Mouse (Mus musculus) midbrain, postnatal 0 days (tissue): ENCODE data around the gene Dhx15. TPM values are rescaled to one million over a fixed set of nuclear protein-coding genes. Genes with fewer than 3 reads are reported as not detected.
"Not testable (repeated sequence)": the region's sequence is repeated elsewhere in the genome, so short reads cannot be mapped to it uniquely, and the experiment has no call there.

ENCODE experiments used
- ATAC-seq: fragments of 200-750 bp; cut with Nextera tagmentation; 2 replicates; pipeline ENCODE4 v1.8.0; 2017; ENCODE audit warnings: moderate number of reproducible peaks, mild to moderate bottlenecking, moderate TSS enrichment, moderate library complexity; ENCODE audit not compliant: low FRiP score
- DNase-seq: peaks from one replicate; pipeline ENCODE4 v3.0.0-alpha.2; 2015; ENCODE audit warnings: low spot score
- H3K27ac ChIP-seq: fragments of 300-500 bp; sonication (generic); 2 replicates; pipeline ENCODE4 v1.5.1; 2014; ENCODE audit warnings: low read depth, mild to moderate bottlenecking, low read length, mixed read lengths
- H3K27me3 ChIP-seq: fragments of 300-500 bp; sonication (generic); 2 replicates; pipeline ENCODE4 v1.6.1; 2014; ENCODE audit warnings: low read length, control low read depth, mixed read lengths; ENCODE audit not compliant: insufficient read depth
- H3K36me3 ChIP-seq: fragments of 300-500 bp; sonication (generic); 2 replicates; pipeline ENCODE4 v1.6.1; 2014; ENCODE audit warnings: low read length, control low read depth, mixed read lengths; ENCODE audit not compliant: insufficient read depth
- H3K4me1 ChIP-seq: fragments of 300-500 bp; sonication (generic); 2 replicates; pipeline ENCODE4 v1.6.1; 2014; ENCODE audit warnings: mild to moderate bottlenecking, control low read depth, antibody characterized with exemption, low read length, mixed read lengths; ENCODE audit not compliant: insufficient read depth
- H3K4me2 ChIP-seq: fragments of 300-500 bp; sonication (generic); 2 replicates; pipeline ENCODE4 v1.6.1; 2014; ENCODE audit warnings: low read depth, mild to moderate bottlenecking, low read length, mixed read lengths; ENCODE audit not compliant: poor library complexity, severe bottlenecking
- H3K4me3 ChIP-seq: fragments of 300-500 bp; sonication (generic); 2 replicates; pipeline ENCODE4 v1.5.1; 2014; ENCODE audit warnings: low read depth, mild to moderate bottlenecking, low read length, moderate library complexity
- H3K9ac ChIP-seq: fragments of 300-500 bp; sonication (generic); replicated peaks from 2 replicates; pipeline ENCODE4 v1.6.1; 2014; ENCODE audit warnings: mild to moderate bottlenecking, low read length, moderate library complexity, mixed read lengths; ENCODE audit not compliant: poor library complexity, severe bottlenecking
- H3K9me3 ChIP-seq: fragments of 300-500 bp; sonication (generic); 2 replicates; pipeline ENCODE4 v1.6.1; 2016; ENCODE audit warnings: low read length, control low read depth
- CTCF ChIP-seq: IDR thresholded peaks from 2 replicates; pipeline ENCODE4 v1.5.1; 2016; ENCODE audit warnings: antibody characterized with exemption, mild to moderate bottlenecking
- WGBS: fragments of 180-500 bp; shearing (Covaris S2); extraction: QIAGEN DNeasy Blood & Tissue Kit; methylation state at CpG from one replicate; pipeline ENCODE4 v1.1.7; 2014; 5-methylcytosine and 5-hydroxymethylcytosine counted together
- polyA plus RNA-seq: library from polyadenylated mRNA; unstranded; fragments of >200 nt; fragmentation: Nextera tagmentation; extraction: Ambion mirVana; gene quantifications from 2 replicates; pipeline ENCODE4 v1.2.1, GENCODE M21; 2015
- total RNA-seq: library from RNA; depleted of rRNA; stranded (reverse); fragments of >200 nt; gene quantifications from 2 replicates; pipeline ENCODE4 v1.2.3, GENCODE M21; 2014; rRNA removed

Dhx15 gene
- total RNA-seq (96.4 and 121 TPM in 2 replicates), polyA plus RNA-seq (66.8 and 73.5 TPM in 2 replicates)

DNA sequence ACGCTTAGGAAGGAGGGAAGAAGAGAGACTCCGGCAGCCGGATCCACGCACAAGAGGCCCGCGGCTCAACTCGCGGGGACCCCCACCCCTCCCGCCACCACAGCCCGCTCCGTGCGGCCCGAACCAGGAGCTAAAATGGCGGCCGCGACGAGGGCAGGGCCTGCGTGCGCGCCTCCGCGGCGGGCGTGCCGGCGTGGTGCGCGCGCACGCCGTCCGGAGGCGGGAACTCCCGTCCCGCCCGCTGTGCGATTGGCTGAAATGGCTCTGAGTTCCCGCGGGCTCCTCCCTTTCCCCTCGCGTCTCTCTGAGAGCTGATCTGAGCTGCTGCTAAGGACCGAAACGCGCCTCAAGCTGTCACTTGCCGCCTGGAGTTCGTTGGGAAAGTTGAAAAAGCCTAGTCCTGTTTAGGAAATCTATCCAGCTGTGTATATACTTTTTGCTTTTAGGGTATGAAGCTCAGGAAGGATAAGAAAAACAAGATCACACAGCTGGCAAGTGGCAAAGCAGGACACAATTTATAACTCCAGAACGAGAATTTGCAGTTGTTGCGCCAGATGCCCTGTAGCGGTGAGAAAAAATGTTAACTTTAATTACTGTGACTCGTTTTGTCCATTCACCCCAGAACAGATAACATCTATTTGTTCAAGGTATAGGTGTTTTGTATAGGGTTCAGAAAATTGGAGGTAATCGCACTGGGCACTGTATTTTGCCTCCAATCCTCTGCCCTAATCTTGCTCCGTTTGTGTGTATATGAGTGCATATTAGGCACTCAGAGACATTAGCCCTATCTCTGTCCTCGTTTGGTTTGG lies at the start of gene Dhx15:
TSS of gene Dhx15 (minus strand) at position 144 of the 809 bp plus-strand sequence.
- Histone ChIP-seq H3K4me3 (peak within 1 kb of the TSS; percentile 97), H3K9ac (peak within 1 kb of the TSS; percentile 94), H3K27me3 (no peaks in the 10 kb centered on the region), H3K27ac (peak within 1 kb of the TSS; percentile 95), H3K4me2 (peak within 1 kb of the TSS; percentile 65), H3K36me3 (no peaks in the 10 kb centered on the region), H3K9me3 (no peaks in the 10 kb centered on the region), H3K4me1 (peaks cover 14% of the 10 kb centered on the region)
- ATAC-seq (peak; percentile 97), DNase-seq (peak; percentile 98)
- TF ChIP-seq CTCF: peak; percentile 49
- 1% methylated on average over 45 of the region's 53 CpGs for WGBS

DNA sequence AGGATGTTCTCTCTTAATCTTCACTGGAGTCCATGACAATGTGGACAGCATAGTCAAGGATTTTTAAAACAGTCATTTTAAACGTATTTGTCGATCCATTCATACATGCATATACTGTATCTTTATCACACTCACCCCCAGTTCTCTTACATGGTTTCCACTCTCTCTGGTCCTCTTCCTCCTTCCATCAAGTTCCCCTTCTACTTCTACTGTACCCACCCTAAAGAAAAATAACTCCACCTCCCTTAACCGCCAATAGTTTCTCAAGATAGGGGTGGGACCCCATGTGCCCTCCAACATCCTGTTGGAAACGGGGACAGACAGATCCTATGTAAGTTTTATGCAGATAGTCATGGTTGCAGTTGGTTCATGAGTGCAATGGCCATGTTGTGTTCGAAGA lies 48.6 kb upstream of the Dhx15 start:
- no peak for ATAC-seq
- no peaks in the 10 kb centered on the region for H3K9me3 ChIP-seq
- H3K36me3 ChIP-seq: no peaks in the 10 kb centered on the region
- DNase-seq: no peak
- H3K9ac ChIP-seq: no peak overlapping the region
- H3K4me2 ChIP-seq: no peak overlapping the region
- TF ChIP-seq CTCF: no peak
- H3K27me3 ChIP-seq: no peaks in the 10 kb centered on the region
- H3K4me1 ChIP-seq: no peaks in the 10 kb centered on the region
- WGBS: 87% methylated on average over 5 of the region's 5 CpGs
- H3K4me3 ChIP-seq: no peak overlapping the region
- no peak overlapping the region for H3K27ac ChIP-seq

DNA sequence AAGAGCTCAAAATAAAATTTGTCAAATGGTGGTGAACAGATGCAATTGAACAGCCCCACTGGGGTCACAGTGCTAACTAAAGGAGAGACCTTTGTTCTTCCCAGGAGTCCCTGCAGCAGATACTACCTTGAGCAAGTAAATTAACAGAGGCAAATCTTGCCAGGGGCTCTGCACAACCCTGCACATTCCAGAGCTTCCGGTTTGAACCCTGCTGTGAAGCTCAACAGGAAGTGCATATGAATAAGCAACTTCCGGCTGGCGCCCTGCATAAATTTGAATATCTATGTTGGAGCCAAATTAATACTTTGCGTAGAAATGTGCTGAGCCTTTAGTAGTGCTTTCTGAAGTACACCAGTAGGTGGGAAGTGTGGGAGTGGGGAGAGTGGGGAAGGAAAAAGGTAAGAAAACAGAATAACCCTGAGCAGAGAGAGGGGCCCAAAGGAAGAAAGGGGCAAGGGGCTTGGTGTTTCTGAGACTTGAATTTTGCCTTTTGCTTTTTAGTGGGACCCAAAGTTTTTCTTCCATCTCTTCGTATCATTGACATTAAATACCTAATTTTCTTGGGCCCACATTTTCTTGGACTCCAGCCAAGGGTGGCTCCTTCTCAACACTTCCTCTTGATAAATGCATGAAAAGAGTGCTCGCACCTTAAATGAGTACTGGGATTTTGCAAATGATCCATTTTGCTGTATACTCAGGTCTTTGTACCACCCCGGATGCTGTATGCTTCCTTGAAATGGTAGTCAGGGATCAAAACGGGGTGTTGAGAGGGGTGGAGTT lies 47.8 kb upstream of the Dhx15 start:
- H3K4me2 ChIP-seq: no peak overlapping the region
- H3K27me3 ChIP-seq: no peaks in the 10 kb centered on the region
- H3K27ac ChIP-seq: no peak overlapping the region
- no peak for TF ChIP-seq CTCF
- ATAC-seq (no peak), DNase-seq (no peak)
- H3K9me3 ChIP-seq: no peaks in the 10 kb centered on the region
- no peaks in the 10 kb centered on the region for H3K4me1 ChIP-seq
- 66% methylated on average over 8 of the region's 8 CpGs for WGBS
- no peak overlapping the region for H3K9ac ChIP-seq
- H3K4me3 ChIP-seq: no peak overlapping the region
- H3K36me3 ChIP-seq: no peaks in the 10 kb centered on the region

GRCm38 (mm10) chr5:52236585-52236984 lies 46.3 kb upstream of the Dhx15 start:
- 83% methylated on average over 6 of the region's 6 CpGs for WGBS
- H3K27ac ChIP-seq, H3K4me3 ChIP-seq, H3K9me3 ChIP-seq, DNase-seq, H3K9ac ChIP-seq, ATAC-seq, H3K4me1 ChIP-seq, H3K4me2 ChIP-seq, H3K36me3 ChIP-seq, H3K27me3 ChIP-seq: not testable (repeated sequence)

GRCm38 (mm10) chr5:52234570-52234969 lies 44.3 kb upstream of the Dhx15 start:
- WGBS: 44% methylated on average over 7 of the region's 7 CpGs
- Histone ChIP-seq H3K27me3 (no peaks in the 10 kb centered on the region), H3K9me3 (no peaks in the 10 kb centered on the region), H3K4me3 (no peak overlapping the region), H3K36me3 (no peaks in the 10 kb centered on the region), H3K9ac (no peak overlapping the region), H3K4me1 (no peaks in the 10 kb centered on the region), H3K4me2 (no peak overlapping the region), H3K27ac (no peak overlapping the region)
- DNase-seq: no peak
- no peak for ATAC-seq
- no peak for TF ChIP-seq CTCF

DNA sequence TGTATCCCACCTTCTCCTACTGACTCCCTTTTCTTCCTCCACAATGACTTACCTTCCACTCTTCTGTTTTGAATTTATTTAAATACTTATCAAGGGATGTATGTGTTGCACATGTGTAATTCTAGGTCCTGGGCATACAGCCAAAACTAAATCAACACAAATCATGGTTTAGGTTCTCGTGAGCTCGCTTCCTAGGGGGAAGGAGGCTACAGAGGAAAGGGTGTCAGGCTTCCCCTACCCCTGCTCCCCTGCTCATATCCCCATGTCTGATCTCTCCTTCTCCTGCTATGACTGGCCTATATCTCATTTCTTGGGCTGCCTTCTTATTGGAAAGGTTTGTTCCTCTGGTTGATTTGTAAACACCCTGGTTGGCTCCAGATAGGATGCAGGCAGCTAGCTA lies 43.6 kb upstream of the Dhx15 start:
- no peak overlapping the region for H3K9ac ChIP-seq
- no peaks in the 10 kb centered on the region for H3K9me3 ChIP-seq
- H3K36me3 ChIP-seq: no peaks in the 10 kb centered on the region
- H3K27ac ChIP-seq: no peak overlapping the region
- ATAC-seq (no peak), DNase-seq (no peak)
- H3K4me1 ChIP-seq: no peaks in the 10 kb centered on the region
- H3K27me3 ChIP-seq: no peaks in the 10 kb centered on the region
- 68% methylated on average over 2 of the region's 2 CpGs for WGBS
- no peak overlapping the region for H3K4me2 ChIP-seq
- no peak for TF ChIP-seq CTCF
- no peak overlapping the region for H3K4me3 ChIP-seq
